Mouse (Mus musculus): Measurements from ENCODE around the gene Rnf225. TPM values are rescaled to one million over a fixed set of nuclear protein-coding genes. Genes with fewer than 3 reads are reported as not detected.

Gene Rnf225
- polyA plus RNA-seq, 1 experiment from 2014 or later = 0.66 TPM

- WGBS = 86% methylated on average over 4 of the region's 4 CpGs
- H3K27ac ChIP-seq = no peak overlapping the region
- no peaks in the 10 kb centered on the region for H3K9me3 ChIP-seq (replicated peaks)
- no peaks in the 10 kb centered on the region for H3K4me1 ChIP-seq
- H3K36me3 ChIP-seq = no peaks in the 10 kb centered on the region
- H3K4me3 ChIP-seq = no peak overlapping the region
- DNase-seq (ENCODE audit: low spot score) = no peak
- no peaks in the 10 kb centered on the region for H3K27me3 ChIP-seq (ENCODE audit: low read depth, poor library complexity, severe bottlenecking)
These were observed 13.4 kb downstream of the Rnf225 start for GRCm38 (mm10) chr7:12940599-12940998.

DNA sequence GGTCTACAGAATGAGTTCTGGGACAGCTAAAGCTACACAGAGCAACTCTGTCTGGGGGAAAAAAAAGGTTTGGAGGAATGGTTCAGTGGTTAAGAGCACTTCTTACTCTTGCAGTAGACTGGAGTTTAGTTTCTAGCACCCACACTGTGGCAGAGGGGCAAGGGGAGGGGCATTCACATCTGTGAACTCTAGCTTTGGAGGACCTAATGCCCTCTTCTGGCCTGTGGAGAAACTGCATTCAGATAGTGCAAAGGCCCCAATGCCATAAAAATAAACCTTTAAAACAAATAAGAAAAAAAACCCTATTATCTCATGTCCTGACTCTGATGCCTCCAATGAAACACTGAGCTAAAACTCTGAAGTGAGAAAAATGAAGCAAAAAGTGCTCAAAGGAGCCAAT, 16.3 kb downstream of the Rnf225 start:
- no peaks in the 10 kb centered on the region for H3K4me1 ChIP-seq
- H3K36me3 ChIP-seq = no peaks in the 10 kb centered on the region
- DNase-seq (ENCODE audit: low spot score) = no peak
- H3K4me3 ChIP-seq = no peak overlapping the region
- H3K27me3 ChIP-seq (ENCODE audit: low read depth, poor library complexity, severe bottlenecking) = no peaks in the 10 kb centered on the region
- H3K27ac ChIP-seq = no peak overlapping the region
- H3K9me3 ChIP-seq (replicated peaks) = no peaks in the 10 kb centered on the region

DNA sequence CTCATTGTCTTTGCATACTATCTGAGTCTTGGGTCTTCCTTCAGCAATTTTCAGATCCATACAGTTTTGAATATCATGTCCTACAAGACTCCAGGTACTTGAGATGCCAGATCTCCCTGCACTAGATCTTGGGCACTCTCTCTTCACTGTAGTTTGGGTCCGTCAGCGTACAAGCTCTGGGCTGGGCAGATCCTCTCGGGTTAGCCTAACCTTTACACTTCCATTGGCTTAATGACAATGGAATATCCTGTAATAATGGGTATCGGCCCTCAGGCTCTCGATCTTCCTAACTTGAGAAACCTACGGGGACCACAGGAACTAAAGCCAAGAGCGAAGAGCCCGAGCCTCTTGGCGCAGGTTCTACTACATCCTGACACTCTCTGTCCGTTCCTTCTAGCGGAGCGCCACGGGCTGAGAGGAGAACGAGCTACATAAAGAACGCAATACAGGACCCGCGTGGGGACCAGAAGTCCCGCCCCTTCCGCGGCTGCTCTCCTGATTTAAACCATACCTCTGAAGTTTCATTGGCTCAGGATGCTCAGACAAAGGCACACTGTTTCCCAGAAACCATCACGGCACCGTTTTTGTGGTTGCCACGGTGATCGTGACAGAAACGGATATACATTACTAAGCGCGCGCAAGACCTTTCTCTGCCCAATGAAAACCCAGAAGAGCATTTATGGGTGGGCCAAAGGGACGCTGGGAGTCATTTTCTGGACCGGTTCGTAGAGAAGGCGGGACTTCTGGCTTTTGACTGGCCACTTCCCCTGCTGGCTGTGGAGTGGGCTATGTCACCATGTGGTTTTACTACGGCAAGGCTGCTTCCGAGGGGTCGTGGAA, 22.0 kb downstream of the Rnf225 start:
- WGBS = 11% methylated on average over 35 of the region's 35 CpGs

DNA sequence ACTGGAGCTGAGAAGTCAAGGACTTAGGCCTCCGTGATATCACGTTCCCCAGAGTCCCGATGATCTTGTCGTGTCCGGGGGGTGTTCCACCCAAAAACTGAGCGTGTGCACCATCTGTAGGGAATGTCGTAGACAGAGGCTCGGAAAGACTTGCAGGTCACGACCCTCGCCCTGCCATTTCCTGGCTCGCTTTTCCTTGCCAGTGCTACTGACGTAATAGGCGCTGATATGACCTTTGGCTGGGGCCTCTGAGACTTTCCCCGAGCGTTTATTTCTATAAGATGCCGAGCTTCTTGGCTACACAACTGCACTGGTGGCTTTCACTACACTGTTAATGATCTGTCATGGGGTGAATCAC, 22.6 kb downstream of the Rnf225 start:
- no peak for DNase-seq (ENCODE audit: low spot score)
- no peaks in the 10 kb centered on the region for H3K36me3 ChIP-seq
- H3K27ac ChIP-seq = peak overlapping the region; percentile 93
- H3K4me3 ChIP-seq = peak overlapping the region; percentile 58
- 4% methylated on average over 16 of the region's 16 CpGs for WGBS
- H3K4me1 ChIP-seq = peaks cover 13% of the 10 kb centered on the region
- no peaks in the 10 kb centered on the region for H3K9me3 ChIP-seq (replicated peaks)
- no peaks in the 10 kb centered on the region for H3K27me3 ChIP-seq (ENCODE audit: low read depth, poor library complexity, severe bottlenecking)

More for the DNA sequence above, 22.0 kb downstream of the Rnf225 start:
- Histone ChIP-seq H3K36me3 (no peaks in the 10 kb centered on the region), H3K27me3 (ENCODE audit: low read depth, poor library complexity, severe bottlenecking) (no peaks in the 10 kb centered on the region), H3K9me3 (replicated peaks) (no peaks in the 10 kb centered on the region), H3K4me1 (peaks cover 13% of the 10 kb centered on the region), H3K27ac (peak overlapping the region; percentile 93), H3K4me3 (peak overlapping the region; percentile 58)
- peak; percentile 91 for DNase-seq (ENCODE audit: low spot score)

- H3K9me3 ChIP-seq (replicated peaks) = no peaks in the 10 kb centered on the region
- 57% methylated on average over 3 of the region's 3 CpGs for WGBS
- peaks cover 10% of the 10 kb centered on the region for H3K4me1 ChIP-seq
- H3K36me3 ChIP-seq = no peaks in the 10 kb centered on the region
- H3K4me3 ChIP-seq = no peak overlapping the region
- no peak for DNase-seq (ENCODE audit: low spot score)
- no peaks in the 10 kb centered on the region for H3K27me3 ChIP-seq (ENCODE audit: low read depth, poor library complexity, severe bottlenecking)
- no peak overlapping the region for H3K27ac ChIP-seq
These were observed 27.7 kb downstream of the Rnf225 start for GRCm38 (mm10) chr7:12954896-12955295.

DNA sequence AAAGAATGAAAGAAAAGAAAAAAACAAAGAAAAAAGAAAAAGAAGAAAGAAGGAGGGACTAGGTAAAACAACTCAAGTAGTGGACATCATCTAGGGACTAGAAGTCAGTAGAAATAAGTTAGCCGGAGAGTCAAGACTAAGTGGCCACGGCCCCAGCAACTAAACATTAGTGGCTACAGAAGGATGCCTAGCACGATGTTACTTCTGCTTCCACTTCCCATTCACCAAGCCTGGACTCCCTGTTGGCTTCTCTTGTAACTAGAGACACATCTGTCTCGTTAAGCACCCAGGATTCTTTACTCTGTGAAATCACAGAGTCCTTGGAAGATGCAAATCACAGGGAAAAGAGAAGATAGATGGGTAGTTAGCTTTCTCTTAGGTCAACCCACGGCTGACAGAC, 30.3 kb downstream of the Rnf225 start:
- H3K9me3 ChIP-seq (replicated peaks) = no peaks in the 10 kb centered on the region
- DNase-seq (ENCODE audit: low spot score) = no peak
- peaks cover 2% of the 10 kb centered on the region; the same call in 1 of the 2 replicates for H3K4me1 ChIP-seq
- no peaks in the 10 kb centered on the region for H3K36me3 ChIP-seq
- H3K27ac ChIP-seq = no peak overlapping the region
- WGBS = 80% methylated on average over 5 of the region's 5 CpGs
- no peak overlapping the region for H3K4me3 ChIP-seq
- H3K27me3 ChIP-seq (ENCODE audit: low read depth, poor library complexity, severe bottlenecking) = no peaks in the 10 kb centered on the region

GRCm38 (mm10) chr7:12958948-12959347, 31.7 kb downstream of the Rnf225 start:
- WGBS = 86% methylated on average over 4 of the region's 4 CpGs
- Histone ChIP-seq H3K36me3 (no peaks in the 10 kb centered on the region), H3K4me3 (no peak overlapping the region), H3K4me1 (peaks cover 2% of the 10 kb centered on the region; the same call in 1 of the 2 replicates), H3K27ac (no peak overlapping the region), H3K27me3 (ENCODE audit: low read depth, poor library complexity, severe bottlenecking) (no peaks in the 10 kb centered on the region), H3K9me3 (replicated peaks) (no peaks in the 10 kb centered on the region)
- no peak for DNase-seq (ENCODE audit: low spot score)

GRCm38 (mm10) chr7:12959718-12960117, 32.5 kb downstream of the Rnf225 start:
- H3K36me3 ChIP-seq = no peaks in the 10 kb centered on the region
- no peaks in the 10 kb centered on the region for H3K9me3 ChIP-seq (replicated peaks)
- H3K4me3 ChIP-seq = no peak overlapping the region
- H3K4me1 ChIP-seq = peaks cover 2% of the 10 kb centered on the region; the same call in 1 of the 2 replicates
- WGBS = 30% methylated on average over 4 of the region's 4 CpGs
- no peak for DNase-seq (ENCODE audit: low spot score)
- H3K27me3 ChIP-seq (ENCODE audit: low read depth, poor library complexity, severe bottlenecking) = no peaks in the 10 kb centered on the region
- H3K27ac ChIP-seq = no peak overlapping the region

GRCm38 (mm10) chr7:12961511-12962141, 34.4 kb downstream of the Rnf225 start:
- WGBS = 6% methylated on average over 29 of the region's 29 CpGs
- Histone ChIP-seq H3K4me3 (peak overlapping the region; percentile 52), H3K36me3 (no peaks in the 10 kb centered on the region), H3K27ac (peak overlapping the region; percentile 85), H3K27me3 (ENCODE audit: low read depth, poor library complexity, severe bottlenecking) (no peaks in the 10 kb centered on the region), H3K9me3 (replicated peaks) (no peaks in the 10 kb centered on the region), H3K4me1 (peaks cover 15% of the 10 kb centered on the region)
- peak; percentile 66 for DNase-seq (ENCODE audit: low spot score)

GRCm38 (mm10) chr7:12965678-12966091, 38.5 kb downstream of the Rnf225 start, which contains the start of gene Zfp324:
Gene Zfp324, plus strand, starts transcription at chr7:12965838.
- WGBS = under 1% methylated on average over 23 of the region's 23 CpGs
- H3K27me3 ChIP-seq (ENCODE audit: low read depth, poor library complexity, severe bottlenecking) = no peaks in the 10 kb centered on the region
- peak within 1 kb of the TSS; percentile 92 for H3K27ac ChIP-seq
- no peaks in the 10 kb centered on the region for H3K9me3 ChIP-seq (replicated peaks)
- peaks cover 23% of the 10 kb centered on the region for H3K4me1 ChIP-seq
- H3K4me3 ChIP-seq = peak within 1 kb of the TSS; percentile 84
- peaks cover 22% of the 10 kb centered on the region for H3K36me3 ChIP-seq
- DNase-seq (ENCODE audit: low spot score) = peak; percentile 85

GRCm38 (mm10) chr7:12966104-12966845, 39.1 kb downstream of the Rnf225 start:
- DNase-seq (ENCODE audit: low spot score) = peak; percentile 76
- peak overlapping the region; percentile 92 for H3K27ac ChIP-seq
- WGBS = 1% methylated on average over 29 of the region's 29 CpGs

DNA sequence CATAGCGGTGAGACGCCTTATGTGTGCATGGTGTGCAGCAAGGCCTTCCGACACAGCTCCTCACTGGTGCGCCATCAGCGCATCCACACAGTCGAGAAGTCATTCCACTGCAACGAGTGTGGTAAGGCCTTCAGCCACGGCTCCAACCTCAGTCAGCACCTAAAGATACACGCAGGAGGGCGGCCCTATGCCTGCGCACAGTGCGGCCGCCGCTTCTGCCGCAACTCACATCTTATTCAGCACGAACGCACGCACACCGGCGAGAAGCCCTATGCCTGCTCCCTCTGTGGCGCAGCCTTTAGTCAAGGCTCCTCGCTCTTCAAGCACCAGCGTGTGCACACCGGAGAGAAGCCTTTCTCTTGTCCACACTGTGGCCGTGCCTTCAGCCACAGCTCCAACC, 43.7 kb downstream of the Rnf225 start:
- 94% methylated on average over 25 of the region's 25 CpGs for WGBS

More at GRCm38 (mm10) chr7:12966104-12966845, 39.1 kb downstream of the Rnf225 start:
- Histone ChIP-seq H3K27me3 (ENCODE audit: low read depth, poor library complexity, severe bottlenecking) (no peaks in the 10 kb centered on the region), H3K4me3 (peak overlapping the region; percentile 84), H3K36me3 (peaks cover 28% of the 10 kb centered on the region), H3K4me1 (peaks cover 22% of the 10 kb centered on the region), H3K9me3 (replicated peaks) (no peaks in the 10 kb centered on the region)

More for the DNA sequence above, 43.7 kb downstream of the Rnf225 start:
- Histone ChIP-seq H3K9me3 (replicated peaks) (no peaks in the 10 kb centered on the region), H3K27ac (no peak overlapping the region), H3K27me3 (ENCODE audit: low read depth, poor library complexity, severe bottlenecking) (no peaks in the 10 kb centered on the region), H3K4me3 (0 out of 2 replicates have a peak overlapping the region, but pooled peaks have one; percentile 3), H3K36me3 (peaks cover 47% of the 10 kb centered on the region), H3K4me1 (peaks cover 13% of the 10 kb centered on the region)
- DNase-seq (ENCODE audit: low spot score) = no peak

Data from limb, embryonic 10.5 days (tissue).